Mouse (Mus musculus) limb, embryonic 10.5 days (tissue): Measurements from ENCODE around the gene Slc39a1. TPM values are rescaled to one million over a fixed set of nuclear protein-coding genes. Genes with fewer than 3 reads are reported as not detected.

Experiments used
- DNase-seq: peaks from one replicate; pipeline ENCODE4 v3.0.0-alpha.2; 2017; ENCODE audit warnings: low spot score
- H3K27ac ChIP-seq: fragments of 300-500 bp; sonication (generic); 2 replicates; pipeline ENCODE4 v1.5.1; 2016; ENCODE audit warnings: mild to moderate bottlenecking
- H3K27me3 ChIP-seq: fragments of 300-500 bp; sonication (generic); 2 replicates; pipeline ENCODE4 v1.6.1; 2016; ENCODE audit warnings: low read depth, mild to moderate bottlenecking; ENCODE audit not compliant: poor library complexity, severe bottlenecking
- H3K36me3 ChIP-seq: fragments of 300-500 bp; sonication (generic); 2 replicates; pipeline ENCODE4 v1.6.1; 2016; ENCODE audit warnings: mild to moderate bottlenecking, moderate library complexity
- H3K4me1 ChIP-seq: fragments of 300-500 bp; sonication (generic); 2 replicates; pipeline ENCODE4 v1.6.1; 2016
- H3K4me3 ChIP-seq: fragments of 300-500 bp; sonication (generic); 2 replicates; pipeline ENCODE4 v1.5.1; 2016; ENCODE audit warnings: mild to moderate bottlenecking, moderate library complexity
- H3K9me3 ChIP-seq: fragments of 300-500 bp; sonication (generic); replicated peaks from 2 replicates; pipeline ENCODE4 v1.6.1; 2016; ENCODE audit warnings: mild to moderate bottlenecking
- WGBS: fragments of 180-500 bp; shearing (Covaris S2); methylation state at CpG from one replicate; pipeline ENCODE4 v1.1.7; 2016; 5-methylcytosine and 5-hydroxymethylcytosine counted together
- polyA plus RNA-seq: library from polyadenylated mRNA; unstranded; fragments of >200 nt; fragmentation: Nextera tagmentation; extraction: Ambion mirVana; gene quantifications from 2 replicates; pipeline ENCODE4 v1.2.1, GENCODE M21; 2016

Gene Slc39a1
- polyA plus RNA-seq, 1 experiment from 2014 or later = 60.1 TPM

DNA sequence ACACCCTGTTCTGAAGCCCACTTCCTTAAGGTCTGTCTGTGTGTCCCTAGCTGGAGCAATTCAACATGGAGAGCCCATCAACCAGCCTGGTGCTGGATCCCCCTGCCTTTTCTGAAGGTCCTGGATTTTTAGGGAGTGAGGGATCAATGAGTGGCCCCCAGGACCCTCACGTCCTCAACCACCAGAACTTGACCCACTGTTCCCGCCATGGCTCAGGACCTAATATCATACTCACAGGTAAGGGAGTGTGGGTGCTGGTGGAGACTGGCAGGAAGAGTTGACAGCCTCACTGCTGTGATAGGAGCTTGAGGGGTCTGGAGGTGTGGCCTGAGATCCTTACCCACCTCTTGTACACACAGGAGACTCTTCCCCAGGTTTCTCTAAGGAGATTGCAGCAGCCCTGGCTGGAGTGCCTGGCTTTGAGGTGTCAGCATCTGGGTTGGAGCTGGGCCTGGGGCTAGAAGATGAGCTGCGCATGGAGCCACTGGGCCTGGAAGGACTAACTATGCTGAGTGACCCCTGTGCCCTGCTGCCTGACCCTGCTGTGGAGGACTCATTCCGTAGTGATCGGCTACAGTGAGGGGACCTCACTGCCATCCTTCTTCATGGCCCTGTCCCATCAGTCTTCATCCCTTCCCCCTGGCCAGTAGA, 15.3 kb downstream of the Slc39a1 start:
- H3K27me3 ChIP-seq = no peaks in the 10 kb centered on the region
- WGBS = 90% methylated on average over 5 of the region's 5 CpGs

DNA sequence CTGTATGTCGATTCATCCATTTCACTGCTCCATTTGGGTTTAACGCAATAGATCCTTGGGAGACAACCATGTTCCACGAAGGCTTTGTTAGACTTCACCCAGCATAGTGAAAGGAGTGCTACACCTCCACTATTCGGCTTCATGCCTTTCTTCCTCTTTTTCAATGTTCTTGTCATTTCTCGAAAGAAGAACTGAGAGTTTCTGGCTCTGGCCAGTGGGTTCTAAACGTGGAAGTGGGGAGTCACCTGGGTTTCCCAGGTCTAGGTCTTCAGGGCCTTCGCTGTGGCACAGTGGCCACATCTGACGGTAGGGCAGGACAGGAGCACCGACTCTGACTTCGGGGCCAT, 16.7 kb downstream of the Slc39a1 start:
- peak overlapping the region; percentile 83 for H3K4me3 ChIP-seq
- H3K4me1 ChIP-seq = peaks cover 18% of the 10 kb centered on the region
- WGBS = 39% methylated on average over 10 of the region's 10 CpGs
- no peaks in the 10 kb centered on the region for H3K27me3 ChIP-seq
- H3K36me3 ChIP-seq = peaks cover 69% of the 10 kb centered on the region
- H3K9me3 ChIP-seq = no peaks in the 10 kb centered on the region
- DNase-seq = no peak
- peak overlapping the region; percentile 97 for H3K27ac ChIP-seq

More for the DNA sequence above, 15.3 kb downstream of the Slc39a1 start:
- Histone ChIP-seq H3K4me3 (no peak overlapping the region), H3K9me3 (no peaks in the 10 kb centered on the region), H3K27ac (no peak overlapping the region), H3K36me3 (peaks cover 73% of the 10 kb centered on the region), H3K4me1 (peaks cover 22% of the 10 kb centered on the region)
- no peak for DNase-seq

DNA sequence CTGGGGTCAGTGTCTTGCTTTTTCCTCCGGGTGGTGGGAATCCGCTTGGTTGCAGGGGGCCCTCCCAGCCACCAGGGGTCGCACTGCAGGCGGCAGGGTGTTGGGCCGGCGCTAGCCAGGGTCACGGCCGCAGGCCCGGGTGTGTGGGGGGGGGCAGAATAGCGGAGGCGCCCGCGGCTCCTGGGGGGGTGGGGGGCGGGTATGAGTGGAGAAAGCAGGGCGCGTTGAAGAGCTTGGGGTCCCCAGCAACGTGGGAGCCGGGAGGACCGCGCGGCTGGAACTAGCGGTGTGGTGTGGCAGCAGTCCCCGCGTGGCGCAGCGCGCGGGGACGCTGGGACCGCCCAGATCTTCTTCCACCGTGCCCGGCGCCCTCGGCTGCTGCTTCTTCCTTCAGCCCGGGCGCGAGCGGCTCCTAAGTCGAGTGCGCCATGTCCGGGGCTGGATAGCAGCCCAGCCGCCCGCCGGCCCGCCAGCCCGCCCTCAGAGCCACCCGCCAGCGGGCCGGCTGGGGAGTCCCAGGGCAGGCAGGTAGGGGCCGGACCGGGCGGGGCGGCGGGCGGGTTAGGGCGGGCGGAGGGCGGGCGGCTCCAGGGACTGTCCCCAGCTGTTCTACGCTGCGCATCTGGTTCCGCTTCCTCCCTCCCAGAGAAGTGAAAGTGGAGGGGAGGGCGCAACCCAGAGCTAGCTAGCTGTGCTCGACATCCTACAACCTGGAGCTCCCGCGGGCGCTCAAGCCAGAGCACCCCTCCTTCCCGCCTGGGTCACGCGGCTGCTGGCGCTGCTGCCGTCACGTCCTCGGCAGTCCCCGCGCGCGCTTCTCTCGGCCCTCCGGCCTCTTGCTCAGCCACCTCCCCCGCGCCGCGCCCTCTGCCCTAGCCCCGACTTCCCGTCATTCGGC, 17.3 kb downstream of the Slc39a1 start, which contains the start of gene Dennd4b:
Dennd4b (plus strand) TSS at position 152 of the 898 bp plus-strand sequence.
- Histone ChIP-seq H3K9me3 (no peaks in the 10 kb centered on the region), H3K36me3 (peaks cover 66% of the 10 kb centered on the region), H3K4me3 (peak within 1 kb of the TSS; percentile 83), H3K4me1 (peaks cover 18% of the 10 kb centered on the region), H3K27ac (peak within 1 kb of the TSS; percentile 97), H3K27me3 (no peaks in the 10 kb centered on the region)
- peak; percentile 95 for DNase-seq
- WGBS = under 1% methylated on average over 87 of the region's 87 CpGs

DNA sequence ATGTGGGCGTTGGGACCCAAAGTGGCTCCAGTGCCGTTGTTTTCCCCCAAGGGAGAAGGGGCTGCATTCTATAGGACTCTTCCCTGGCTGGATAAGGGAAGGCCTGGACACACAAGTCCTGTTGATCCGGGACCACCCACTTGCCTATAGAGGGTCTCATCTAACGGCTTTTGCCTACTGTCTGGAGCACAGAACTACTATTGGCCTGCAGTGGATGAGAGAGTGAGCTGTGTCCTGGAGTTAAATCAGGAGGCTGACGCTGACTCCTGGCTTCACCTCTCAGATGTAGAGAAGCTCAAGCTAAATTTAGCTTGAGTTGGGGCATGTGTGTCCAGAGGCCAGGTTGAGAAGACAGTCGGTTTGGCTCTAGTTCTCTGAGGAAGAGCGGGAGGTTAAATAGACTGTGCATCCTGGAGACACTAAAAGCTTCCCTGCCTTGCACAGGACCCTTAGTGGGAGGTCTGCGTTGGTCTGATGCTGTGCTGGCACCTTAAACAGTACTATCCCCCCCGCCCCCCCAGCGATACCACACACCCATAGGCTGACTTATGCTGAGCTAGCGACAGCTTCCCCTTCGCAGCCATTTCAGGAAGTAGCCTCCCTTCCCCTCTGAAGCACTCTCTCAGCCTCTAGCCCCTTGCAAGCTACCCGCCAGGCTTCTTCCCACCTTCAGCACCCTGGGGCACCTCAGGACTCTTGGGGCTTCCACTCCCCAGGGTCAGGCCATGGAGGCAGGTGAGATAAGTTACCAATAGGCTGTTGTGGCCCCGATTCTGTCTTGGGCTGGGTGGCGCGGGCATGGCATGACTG, 18.2 kb downstream of the Slc39a1 start:
- H3K36me3 ChIP-seq = peaks cover 63% of the 10 kb centered on the region

DNA sequence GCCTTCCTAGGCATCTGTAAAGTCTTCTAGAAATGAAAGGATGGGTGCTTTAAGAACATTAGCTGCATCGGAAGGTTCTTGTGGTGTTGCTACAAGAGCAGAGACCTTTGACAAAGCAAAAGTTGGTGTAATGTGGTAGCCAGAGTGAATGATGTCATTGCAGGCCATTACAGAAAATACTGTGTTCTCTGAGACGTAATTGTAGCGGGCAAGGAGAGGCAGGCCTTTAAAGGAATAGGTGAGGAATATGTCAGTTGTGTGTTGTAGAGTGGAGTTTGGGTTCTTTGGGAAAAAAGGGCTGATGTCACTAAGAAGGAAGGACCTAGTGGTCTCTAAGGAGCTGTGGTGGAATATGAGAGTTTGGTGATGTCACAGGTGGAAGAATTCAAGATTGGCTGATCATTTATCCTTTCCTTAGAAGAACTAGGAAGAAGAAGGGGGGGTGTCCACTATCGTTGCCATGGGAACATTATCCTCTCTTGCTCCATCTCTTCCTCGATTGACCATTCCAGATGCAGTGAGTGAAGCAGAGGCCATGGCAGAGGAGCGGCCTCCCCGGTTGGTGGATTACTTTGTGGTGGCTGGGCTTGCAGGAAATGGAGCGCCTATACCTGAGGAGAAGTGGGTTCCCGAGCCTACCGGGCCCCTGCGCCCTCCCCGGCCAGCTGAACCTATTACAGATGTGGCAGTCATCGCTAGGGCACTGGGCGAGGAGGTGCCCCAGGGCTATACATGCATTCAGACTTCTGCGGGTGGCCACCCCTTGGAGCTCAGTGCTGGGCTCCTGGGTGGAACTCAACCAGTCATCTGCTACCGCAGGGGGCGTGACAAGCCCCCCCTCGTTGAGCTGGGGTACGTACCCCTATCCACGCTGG, 19.2 kb downstream of the Slc39a1 start:
- Histone ChIP-seq H3K9me3 (no peaks in the 10 kb centered on the region), H3K36me3 (peaks cover 62% of the 10 kb centered on the region), H3K27ac (peak overlapping the region; percentile 97; the same call in 1 of the 2 replicates), H3K4me1 (peaks cover 18% of the 10 kb centered on the region), H3K27me3 (no peaks in the 10 kb centered on the region), H3K4me3 (no peak overlapping the region)
- DNase-seq = no peak
- 96% methylated on average over 20 of the region's 20 CpGs for WGBS

More for the DNA sequence above, 18.2 kb downstream of the Slc39a1 start:
- H3K9me3 ChIP-seq = no peaks in the 10 kb centered on the region
- 28% methylated on average over 16 of the region's 16 CpGs for WGBS
- peak overlapping the region; percentile 83 for H3K4me3 ChIP-seq
- peak overlapping the region; percentile 97 for H3K27ac ChIP-seq
- no peaks in the 10 kb centered on the region for H3K27me3 ChIP-seq
- no peak for DNase-seq
- H3K4me1 ChIP-seq = peaks cover 18% of the 10 kb centered on the region

DNA sequence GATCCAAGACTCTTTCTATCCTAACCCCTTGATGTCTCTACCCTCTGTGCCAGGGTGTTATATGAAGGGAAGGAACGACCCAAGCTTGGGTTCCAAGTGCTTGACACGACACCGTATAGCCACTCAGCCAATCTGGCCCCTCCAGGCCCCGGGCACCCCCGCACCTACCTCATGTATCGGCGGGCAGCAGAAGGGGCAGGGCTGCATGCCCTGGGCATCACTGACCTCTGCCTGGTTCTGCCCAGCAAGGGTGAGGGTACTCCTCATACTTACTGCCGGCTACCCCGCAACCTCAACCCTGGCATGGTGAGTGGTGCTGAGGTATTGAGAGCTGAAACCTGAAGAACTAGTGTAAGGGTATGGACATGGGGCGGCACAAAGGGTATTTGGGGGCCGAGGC, 20.2 kb downstream of the Slc39a1 start:
- no peaks in the 10 kb centered on the region for H3K27me3 ChIP-seq
- no peak overlapping the region for H3K27ac ChIP-seq
- 96% methylated on average over 11 of the region's 11 CpGs for WGBS
- H3K9me3 ChIP-seq = no peaks in the 10 kb centered on the region
- peaks cover 18% of the 10 kb centered on the region for H3K4me1 ChIP-seq
- H3K4me3 ChIP-seq = no peak overlapping the region
- no peak for DNase-seq
- peaks cover 60% of the 10 kb centered on the region for H3K36me3 ChIP-seq

DNA sequence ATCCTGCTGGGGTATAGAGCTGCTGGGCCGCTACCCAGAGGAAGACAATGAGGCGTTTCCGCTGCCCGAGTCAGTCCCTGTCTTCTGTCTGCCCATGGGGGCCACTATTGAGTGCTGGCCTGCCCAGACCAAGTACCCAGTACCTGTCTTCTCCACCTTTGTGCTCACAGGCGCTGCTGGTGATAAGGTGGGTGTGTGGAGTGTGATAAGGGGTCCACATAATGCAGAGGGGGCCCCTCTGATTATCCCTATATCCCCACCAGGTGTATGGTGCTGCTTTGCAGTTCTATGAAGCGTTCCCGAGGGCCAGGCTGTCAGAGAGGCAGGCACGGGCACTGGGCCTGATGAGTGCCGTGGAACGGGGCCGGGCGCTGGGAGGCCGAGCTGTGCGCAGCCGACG, 21.0 kb downstream of the Slc39a1 start:
- Histone ChIP-seq H3K9me3 (no peaks in the 10 kb centered on the region), H3K36me3 (peaks cover 60% of the 10 kb centered on the region), H3K4me3 (no peak overlapping the region), H3K4me1 (peaks cover 18% of the 10 kb centered on the region), H3K27ac (no peak overlapping the region), H3K27me3 (no peaks in the 10 kb centered on the region)
- 90% methylated on average over 16 of the region's 16 CpGs for WGBS
- no peak for DNase-seq

DNA sequence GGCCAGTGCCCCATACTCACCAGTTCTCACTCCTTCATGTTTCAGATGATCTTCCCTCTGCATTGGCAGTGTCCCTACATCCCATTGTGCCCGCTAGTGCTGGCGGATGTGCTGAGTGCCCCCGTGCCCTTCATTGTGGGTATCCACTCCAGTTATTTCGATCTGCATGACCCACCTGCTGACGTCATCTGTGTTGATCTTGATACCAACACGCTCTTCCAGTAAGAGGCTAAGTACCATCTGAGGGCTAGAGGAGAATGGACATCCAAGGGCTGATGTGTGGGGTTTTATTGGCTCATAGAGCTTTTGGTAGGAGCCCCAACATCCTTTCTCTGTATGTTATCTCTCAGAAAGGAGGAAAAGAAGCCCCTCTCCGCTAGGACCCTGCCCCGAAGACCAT, 22.8 kb downstream of the Slc39a1 start:
- Histone ChIP-seq H3K27ac (no peak overlapping the region), H3K9me3 (no peaks in the 10 kb centered on the region), H3K36me3 (peaks cover 67% of the 10 kb centered on the region), H3K27me3 (no peaks in the 10 kb centered on the region), H3K4me3 (no peak overlapping the region), H3K4me1 (peaks cover 11% of the 10 kb centered on the region)
- WGBS = 95% methylated on average over 8 of the region's 8 CpGs
- DNase-seq = no peak

DNA sequence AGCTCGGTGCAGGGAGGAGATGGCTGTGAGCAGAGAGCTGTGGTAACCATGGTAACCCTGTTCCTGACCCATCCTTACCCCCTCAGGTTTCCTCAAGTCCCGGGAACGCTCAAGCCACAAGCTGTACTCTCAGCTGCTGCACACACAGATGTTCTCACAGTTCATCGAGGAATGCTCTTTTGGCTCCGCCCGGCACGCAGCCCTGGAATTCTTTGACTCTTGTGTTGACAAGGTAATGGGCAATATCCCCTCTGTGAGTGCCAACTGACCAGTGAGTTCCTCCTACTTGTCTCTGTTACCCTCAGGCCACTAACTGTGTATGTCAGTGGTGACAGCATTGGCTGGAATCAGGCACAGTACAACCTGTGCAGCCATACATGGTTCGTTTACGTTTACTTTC, 24.2 kb downstream of the Slc39a1 start:
- H3K4me1 ChIP-seq = peaks cover 5% of the 10 kb centered on the region
- no peaks in the 10 kb centered on the region for H3K27me3 ChIP-seq
- H3K4me3 ChIP-seq = no peak overlapping the region
- WGBS = 71% methylated on average over 9 of the region's 9 CpGs
- H3K36me3 ChIP-seq = peaks cover 80% of the 10 kb centered on the region
- H3K9me3 ChIP-seq = no peaks in the 10 kb centered on the region
- DNase-seq = peak; percentile 25
- H3K27ac ChIP-seq = no peak overlapping the region

DNA sequence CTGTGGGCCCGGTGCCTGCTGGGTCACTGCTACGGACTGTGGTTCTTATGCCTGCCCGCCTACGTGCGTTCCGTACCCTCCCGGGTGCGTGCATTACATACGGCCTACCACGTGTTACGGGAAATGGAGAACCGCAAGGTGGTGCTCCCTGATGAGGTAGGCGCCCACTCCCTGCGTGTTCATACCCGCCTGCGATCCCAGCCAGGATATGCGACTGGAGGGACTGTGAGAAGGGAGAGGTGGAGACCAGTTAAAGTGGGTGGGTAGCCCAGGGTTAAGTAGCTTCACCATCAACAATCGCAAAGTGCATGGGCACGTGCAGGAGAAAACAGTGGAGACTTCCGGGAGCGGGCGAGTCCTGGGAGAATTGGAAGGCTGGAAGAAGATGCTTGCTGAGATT, 25.9 kb downstream of the Slc39a1 start:
- Histone ChIP-seq H3K4me1 (peaks cover 5% of the 10 kb centered on the region), H3K9me3 (no peaks in the 10 kb centered on the region), H3K4me3 (no peak overlapping the region), H3K27me3 (no peaks in the 10 kb centered on the region), H3K36me3 (peaks cover 80% of the 10 kb centered on the region), H3K27ac (no peak overlapping the region)
- no peak for DNase-seq
- 94% methylated on average over 22 of the region's 22 CpGs for WGBS

DNA sequence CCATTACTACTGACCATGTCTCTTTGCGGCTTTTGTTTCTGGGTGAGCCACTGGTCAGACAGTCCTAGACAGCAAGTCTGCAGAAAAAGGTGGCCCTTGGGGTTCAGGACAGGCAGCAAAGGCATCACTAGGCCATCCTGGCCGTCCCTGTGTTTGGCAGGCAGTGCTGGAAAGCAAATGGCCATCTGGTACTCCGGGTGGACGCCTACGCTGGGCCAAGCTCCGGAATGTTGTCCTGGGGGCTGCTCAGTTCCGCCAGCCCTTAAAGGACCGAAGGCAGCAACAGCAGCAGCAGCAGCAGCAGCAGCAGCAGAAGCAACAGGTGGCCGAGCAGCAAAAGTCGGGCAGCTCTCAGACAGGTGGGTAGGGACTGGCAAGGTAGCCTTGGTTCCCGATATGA, 27.3 kb downstream of the Slc39a1 start:
- Histone ChIP-seq H3K27ac (no peak overlapping the region), H3K4me3 (no peak overlapping the region), H3K27me3 (no peaks in the 10 kb centered on the region), H3K36me3 (peaks cover 86% of the 10 kb centered on the region), H3K9me3 (no peaks in the 10 kb centered on the region), H3K4me1 (peaks cover 5% of the 10 kb centered on the region)
- no peak for DNase-seq
- 91% methylated on average over 11 of the region's 11 CpGs for WGBS

DNA sequence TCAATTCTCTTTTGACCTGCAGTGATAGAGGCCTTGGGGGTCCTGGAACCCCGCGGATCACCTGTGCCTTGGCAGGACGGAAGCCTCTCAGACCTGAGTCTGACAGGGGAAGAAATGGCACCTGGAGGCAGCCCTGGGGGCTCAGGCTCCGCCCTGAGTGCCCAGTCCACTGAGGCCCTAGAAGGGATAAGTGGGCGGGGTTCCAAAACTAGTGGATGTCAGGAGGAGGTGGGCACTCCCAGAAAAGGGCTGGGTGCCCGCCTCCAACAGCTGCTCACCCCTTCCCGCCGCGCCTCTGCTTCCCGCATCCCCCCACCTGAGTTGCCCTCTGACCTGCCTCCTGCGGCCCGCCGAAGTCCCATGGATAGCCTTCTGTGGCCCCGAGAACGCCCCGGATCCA, 28.9 kb downstream of the Slc39a1 start:
- DNase-seq = no peak
- peaks cover 5% of the 10 kb centered on the region for H3K4me1 ChIP-seq
- H3K4me3 ChIP-seq = no peak overlapping the region
- no peaks in the 10 kb centered on the region for H3K9me3 ChIP-seq
- no peaks in the 10 kb centered on the region for H3K27me3 ChIP-seq
- peaks cover 85% of the 10 kb centered on the region for H3K36me3 ChIP-seq
- no peak overlapping the region for H3K27ac ChIP-seq
- 39% methylated on average over 16 of the region's 16 CpGs for WGBS
